Comparison of ENCODE assay signal across 9 mouse cellular contexts in the genomic region with DNA sequence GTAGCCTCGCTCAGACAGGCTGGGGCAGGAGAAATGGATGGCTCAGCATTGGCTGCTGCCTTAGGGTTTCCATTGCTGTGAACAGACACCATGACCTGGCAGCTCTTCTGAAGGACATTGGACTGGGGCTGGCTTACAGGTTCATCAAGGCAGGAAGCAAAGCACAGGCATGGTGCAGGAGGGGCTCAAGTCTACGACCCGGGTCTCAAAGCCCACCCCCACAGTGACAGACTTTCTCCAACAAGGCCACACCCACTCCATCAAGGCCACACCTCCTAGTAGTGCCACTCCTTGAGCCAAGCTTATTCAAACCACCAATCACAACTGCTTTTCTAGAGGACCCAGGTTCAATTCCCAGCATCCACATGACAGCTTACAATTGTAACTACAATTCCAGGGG. TPM values are rescaled to one million over a fixed set of nuclear protein-coding genes. Genes with fewer than 3 reads are reported as not detected.
DNase-seq lines count a peak whose midpoint lies in the region; ATAC-seq and TF ChIP-seq lines count a peak whose summit lies in the region.
"Had no signal": no experiment of that assay in that cellular context is flagged by ENCODE, and none has a peak within 500 bp of the region (broad histone marks: within the 10 kb centered on the region; RNA-seq: fewer than 3 reads in every experiment).

No protein-coding gene starts in this region.

- H3K4me1 ChIP-seq in heart, embryonic 10.5 days, result peaks cover 31% of the 10 kb centered on the region
- peaks cover 12% of the 10 kb centered on the region; the same call in 1 of the 2 replicates for H3K4me1 ChIP-seq in stomach, embryonic 16.5 days (ENCODE audit: control insufficient read depth, insufficient read depth, low read length)
- no peaks in the 10 kb centered on the region for H3K4me1 ChIP-seq in stomach, postnatal 0 days (replicated peaks; ENCODE audit: control insufficient read depth, insufficient read depth)
- peaks cover 8% of the 10 kb centered on the region; the same call in 1 of the 2 replicates for H3K4me1 ChIP-seq in limb, embryonic 14.5 days (ENCODE audit: control insufficient read depth, insufficient read depth, low read length)

- DNase-seq in heart, embryonic 10.5 days (ENCODE audit: low spot score), result no peak
- DNase-seq in heart, postnatal 10 days, result no peak
- no peak for DNase-seq in stomach, postnatal 0 days (ENCODE audit: low spot score)
- DNase-seq in limb, embryonic 14.5 days (ENCODE audit: low spot score), result no peak
- DNase-seq in layer of hippocampus, adult 9-10 months (ENCODE audit: low spot score), result no peak
- no peak for DNase-seq in adrenal gland, postnatal 10 days

- intact Hi-C loops in heart, postnatal 10 days (cut with DNase I), result no loop called here

- H3K27me3 ChIP-seq in heart, embryonic 10.5 days (ENCODE audit: insufficient read depth, poor library complexity, severe bottlenecking), result no peaks in the 10 kb centered on the region
- H3K27me3 ChIP-seq in stomach, embryonic 16.5 days (ENCODE audit: control insufficient read depth, insufficient read depth, low read length), result no peaks in the 10 kb centered on the region
- no peaks in the 10 kb centered on the region for H3K27me3 ChIP-seq in stomach, postnatal 0 days (ENCODE audit: control insufficient read depth, insufficient read depth, low read length)
- no peaks in the 10 kb centered on the region for H3K27me3 ChIP-seq in limb, embryonic 14.5 days (ENCODE audit: control insufficient read depth, insufficient read depth, low read length)
- H3K27me3 ChIP-seq: embryonic facial prominence, embryonic 15.5 days had no signal

- no peak overlapping the region for H3K4me2 ChIP-seq in stomach, embryonic 16.5 days (ENCODE audit: low read depth, low read length)
- no peak overlapping the region for H3K4me2 ChIP-seq in stomach, postnatal 0 days (replicated peaks; ENCODE audit: low read depth)
- no peak overlapping the region for H3K4me2 ChIP-seq in limb, embryonic 14.5 days (replicated peaks; ENCODE audit: low read depth, low read length, severe bottlenecking)

- TF ChIP-seq POLR2A in limb, embryonic 14.5 days (IDR thresholded peaks at IDR 0.05; ENCODE audit: borderline replicate concordance, extremely low read depth, insufficient read depth, insufficient read length), result no peak

- no peak for TF ChIP-seq EP300 in stomach, postnatal 0 days (optimal IDR thresholded peaks at IDR 0.05)

- peaks cover 51% of the 10 kb centered on the region for H3K36me3 ChIP-seq in heart, embryonic 10.5 days
- H3K36me3 ChIP-seq in stomach, embryonic 16.5 days (ENCODE audit: control insufficient read depth, insufficient read depth, low read length), result peaks cover 36% of the 10 kb centered on the region
- peaks cover 17% of the 10 kb centered on the region; the same call in 1 of the 2 replicates for H3K36me3 ChIP-seq in stomach, postnatal 0 days (ENCODE audit: control insufficient read depth, insufficient read depth, low read length)
- H3K36me3 ChIP-seq in limb, embryonic 14.5 days (ENCODE audit: control insufficient read depth, insufficient read depth, low read length), result peaks cover 53% of the 10 kb centered on the region

- no peak for TF ChIP-seq CTCF in stomach, postnatal 0 days (IDR thresholded peaks at IDR 0.05; ENCODE audit: low read depth)

- ATAC-seq in stomach, embryonic 16.5 days (ENCODE audit: insufficient read depth, low FRiP score), result no peak
- no peak for ATAC-seq in stomach, postnatal 0 days (ENCODE audit: low FRiP score, low TSS enrichment)
- ATAC-seq in limb, embryonic 14.5 days (ENCODE audit: low FRiP score, low read depth), result no peak
- ATAC-seq in CD4-positive, CD25-positive, alpha-beta regulatory T cell, adult 4 months, result no peak

- WGBS in heart, embryonic 10.5 days, result 51% methylated on average over 3 of the region's 3 CpGs
- whole genome bisulfite sequencing in stomach, embryonic 16.5 days, result 42% methylated on average over 3 of the region's 3 CpGs
- WGBS in stomach, postnatal 0 days, result 52% methylated on average over 3 of the region's 3 CpGs
- 45% methylated on average over 3 of the region's 3 CpGs for WGBS in limb, embryonic 14.5 days

- no peak overlapping the region for H3K4me3 ChIP-seq in heart, embryonic 10.5 days
- H3K4me3 ChIP-seq in stomach, embryonic 16.5 days (replicated peaks; ENCODE audit: low read length), result no peak overlapping the region
- H3K4me3 ChIP-seq in stomach, postnatal 0 days (ENCODE audit: low read depth, low read length), result no peak overlapping the region
- no peak overlapping the region for H3K4me3 ChIP-seq in limb, embryonic 14.5 days (replicated peaks; ENCODE audit: low read length)
- H3K4me3 ChIP-seq: embryonic facial prominence, embryonic 15.5 days had no signal

- no peaks in the 10 kb centered on the region for H3K9me3 ChIP-seq in heart, embryonic 10.5 days
- H3K9me3 ChIP-seq in stomach, embryonic 16.5 days (replicated peaks; ENCODE audit: control insufficient read depth, low read length), result no peaks in the 10 kb centered on the region
- H3K9me3 ChIP-seq in stomach, postnatal 0 days (ENCODE audit: control insufficient read depth, low read length), result no peaks in the 10 kb centered on the region
- H3K9me3 ChIP-seq in limb, embryonic 14.5 days (ENCODE audit: control insufficient read depth, low read length), result no peaks in the 10 kb centered on the region
- H3K9me3 ChIP-seq: embryonic facial prominence, embryonic 15.5 days had no signal

- 0 out of 2 replicates have a peak overlapping the region, but pooled peaks have one; percentile 73 for H3K27ac ChIP-seq in heart, embryonic 10.5 days
- H3K27ac ChIP-seq in stomach, embryonic 16.5 days (ENCODE audit: low read length), result 0 out of 2 replicates have a peak overlapping the region, but pooled peaks have one; percentile 2
- H3K27ac ChIP-seq in stomach, postnatal 0 days (replicated peaks), result no peak overlapping the region
- 0 out of 2 replicates have a peak overlapping the region, but pooled peaks have one; percentile 0 for H3K27ac ChIP-seq in limb, embryonic 14.5 days (replicated peaks; ENCODE audit: low read depth, low read length)

- H3K9ac ChIP-seq in stomach, embryonic 16.5 days (ENCODE audit: low read length), result no peak overlapping the region
- no peak overlapping the region for H3K9ac ChIP-seq in stomach, postnatal 0 days (ENCODE audit: low read length)
- H3K9ac ChIP-seq in limb, embryonic 14.5 days (ENCODE audit: low read depth, low read length, severe bottlenecking), result no peak overlapping the region
- H3K9ac ChIP-seq: embryonic facial prominence, embryonic 15.5 days had no signal

RNA-seq across cellular contexts. Expression of a gene that starts 13.8 kb away (rescaled TPM):
- 254 and 329 TPM in 2 replicates for polyA plus RNA-seq in heart, embryonic 10.5 days (2016; fragmentation: Nextera tagmentation; extraction: Ambion mirVana)
- 100 to 1,000 TPM; 103 to 132 TPM for total RNA-seq in heart, postnatal 10 days (2021)
- polyA plus RNA-seq in stomach, embryonic 16.5 days (2015; fragmentation: Nextera tagmentation; extraction: Ambion mirVana), result 161 and 176 TPM in 2 replicates
- 42.0 and 42.7 TPM in 2 replicates for polyA plus RNA-seq in stomach, postnatal 0 days (2015; fragmentation: Nextera tagmentation; extraction: Ambion mirVana)
- polyA plus RNA-seq in limb, embryonic 14.5 days (2012; rRNA removed), result 395 and 512 TPM in 2 replicates
- polyA plus RNA-seq in limb, embryonic 14.5 days (2014; fragmentation: Nextera tagmentation; extraction: Ambion mirVana), result 356 and 368 TPM in 2 replicates
- polyA plus RNA-seq in CD4-positive, CD25-positive, alpha-beta regulatory T cell, adult 4 months (2017; shearing (Covaris generic)), result under 1 TPM; 0.36 to 0.58 TPM
- total RNA-seq in adrenal gland, postnatal 10 days (2021), result 100 to 1,000 TPM in 1 of 2 experiments, 10 to 100 TPM in 1; 85.6 to 125 TPM

Comparison
In these comparisons a context has a peak if more than half of its experiments do, and no peak if none do; other contexts are left out.
1. RNA of a gene that starts 13.8 kb away (polyA plus RNA-seq): 356 to 512 TPM in limb, embryonic 14.5 days, 254 to 329 TPM in heart, embryonic 10.5 days, 161 to 176 TPM in stomach, embryonic 16.5 days and 42.0 to 42.7 TPM in stomach, postnatal 0 days; 0.36 to 0.58 TPM in CD4-positive, CD25-positive, alpha-beta regulatory T cell, adult 4 months; every median in the first group is over 10 times any median in the second.